Mouse (Mus musculus): ENCODE measurements around the gene Vps53.

- TF ChIP-seq CTCF (IDR thresholded peaks at IDR 0.05; ENCODE audit: insufficient read depth, low read length) (no peak), POLR2A (IDR thresholded peaks at IDR 0.05; ENCODE audit: borderline replicate concordance, extremely low read depth, low read depth, low read length) (no peak)
These were observed 128.9 kb downstream of the Vps53 start for GRCm38 (mm10) chr11:76050509-76050908.

All from lung, adult 2 months (tissue).